Mouse (Mus musculus) kidney, embryonic 15.5 days (tissue): ENCODE measurements at regions not wholly inside any gene's neighbourhood (a gene's known extent, or its start where the extent isn't known, plus 50 kb on each side); places are given as distances from the start of the nearest gene placed in this dataset.

ENCODE experiments used
- ATAC-seq: fragments of 200-750 bp; cut with Nextera tagmentation; replicated peaks from 2 replicates; pipeline ENCODE4 v1.8.0; 2017; ENCODE audit warnings: moderate TSS enrichment; ENCODE audit not compliant: low FRiP score
- H3K27ac ChIP-seq: fragments of 300-500 bp; sonication (generic); 2 replicates; pipeline ENCODE4 v1.5.1; 2015; ENCODE audit warnings: mild to moderate bottlenecking, inconsistent platforms
- H3K27me3 ChIP-seq: fragments of 300-500 bp; sonication (generic); 2 replicates; pipeline ENCODE4 v1.6.1; 2015; ENCODE audit warnings: inconsistent platforms
- H3K36me3 ChIP-seq: fragments of 300-500 bp; sonication (generic); 2 replicates; pipeline ENCODE4 v1.6.1; 2015; ENCODE audit warnings: inconsistent platforms
- H3K4me1 ChIP-seq: fragments of 300-500 bp; sonication (generic); 2 replicates; pipeline ENCODE4 v1.6.1; 2015; ENCODE audit warnings: inconsistent platforms
- H3K4me2 ChIP-seq: fragments of 300-500 bp; sonication (generic); 2 replicates; pipeline ENCODE4 v1.6.1; 2015; ENCODE audit warnings: moderate library complexity, mild to moderate bottlenecking, inconsistent platforms
- H3K4me3 ChIP-seq: fragments of 300-500 bp; sonication (generic); replicated peaks from 2 replicates; pipeline ENCODE4 v1.5.1; 2015; ENCODE audit warnings: mild to moderate bottlenecking, inconsistent platforms
- H3K9ac ChIP-seq: fragments of 300-500 bp; sonication (generic); 2 replicates; pipeline ENCODE4 v1.6.1; 2015; ENCODE audit warnings: mild to moderate bottlenecking, inconsistent platforms
- H3K9me3 ChIP-seq: fragments of 300-500 bp; sonication (generic); replicated peaks from 2 replicates; pipeline ENCODE4 v1.6.1; 2016; ENCODE audit warnings: inconsistent platforms
- WGBS: fragments of 180-500 bp; shearing (Covaris S2); methylation state at CpG from one replicate; pipeline ENCODE4 v1.1.7; 2015; ENCODE audit warnings: mixed read lengths; 5-methylcytosine and 5-hydroxymethylcytosine counted together

- Histone ChIP-seq H3K36me3 (no peaks in the 10 kb centered on the region), H3K4me3 (no peak overlapping the region), H3K27me3 (0 out of 2 replicates have a peak, but pooled peaks cover 2% of the 10 kb centered on the region), H3K4me2 (no peak overlapping the region), H3K9ac (no peak overlapping the region), H3K4me1 (no peaks in the 10 kb centered on the region), H3K9me3 (no peaks in the 10 kb centered on the region), H3K27ac (no peak overlapping the region)
- no peak for ATAC-seq
- 80% methylated on average over 4 of the region's 4 CpGs for WGBS
Observed at GRCm38 (mm10) chr6:147794351-147794750, 252.7 kb upstream of the Far2 start.

- H3K4me3 ChIP-seq: no peak overlapping the region
- no peaks in the 10 kb centered on the region for H3K36me3 ChIP-seq
- no peak overlapping the region for H3K27ac ChIP-seq
- H3K4me2 ChIP-seq: no peak overlapping the region
- WGBS: 73% methylated on average over 9 of the region's 9 CpGs
- no peaks in the 10 kb centered on the region for H3K9me3 ChIP-seq
- no peaks in the 10 kb centered on the region for H3K4me1 ChIP-seq
- no peak overlapping the region for H3K9ac ChIP-seq
- ATAC-seq: no peak
- no peaks in the 10 kb centered on the region for H3K27me3 ChIP-seq
Observed at GRCm38 (mm10) chr6:147799009-147799727, 247.9 kb upstream of the Far2 start.

DNA sequence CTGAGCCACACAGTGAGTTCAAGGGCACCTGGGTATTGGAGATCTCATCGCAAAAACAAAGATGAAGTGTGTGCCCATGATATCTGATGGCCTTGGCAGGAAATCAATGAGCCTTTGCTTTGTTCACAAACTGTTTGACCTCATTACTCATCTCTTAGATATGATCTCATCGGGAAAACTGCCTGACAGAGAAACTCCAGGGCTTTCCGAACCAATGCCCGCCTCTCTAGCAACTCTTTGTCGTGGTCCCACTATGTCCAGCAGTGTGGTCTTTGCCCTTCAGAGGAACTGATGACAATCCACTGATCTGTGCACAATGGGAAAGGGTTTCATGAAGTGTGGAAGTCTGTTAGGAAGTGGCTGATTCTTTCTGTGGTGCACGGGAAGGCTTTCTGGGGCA lies 247.2 kb upstream of the Far2 start:
- no peak overlapping the region for H3K9ac ChIP-seq
- no peak overlapping the region for H3K4me3 ChIP-seq
- no peaks in the 10 kb centered on the region for H3K27me3 ChIP-seq
- H3K4me2 ChIP-seq: no peak overlapping the region
- no peak for ATAC-seq
- H3K4me1 ChIP-seq: no peaks in the 10 kb centered on the region
- WGBS: 81% methylated on average over 6 of the region's 6 CpGs
- H3K36me3 ChIP-seq: no peaks in the 10 kb centered on the region
- H3K27ac ChIP-seq: no peak overlapping the region
- no peaks in the 10 kb centered on the region for H3K9me3 ChIP-seq

DNA sequence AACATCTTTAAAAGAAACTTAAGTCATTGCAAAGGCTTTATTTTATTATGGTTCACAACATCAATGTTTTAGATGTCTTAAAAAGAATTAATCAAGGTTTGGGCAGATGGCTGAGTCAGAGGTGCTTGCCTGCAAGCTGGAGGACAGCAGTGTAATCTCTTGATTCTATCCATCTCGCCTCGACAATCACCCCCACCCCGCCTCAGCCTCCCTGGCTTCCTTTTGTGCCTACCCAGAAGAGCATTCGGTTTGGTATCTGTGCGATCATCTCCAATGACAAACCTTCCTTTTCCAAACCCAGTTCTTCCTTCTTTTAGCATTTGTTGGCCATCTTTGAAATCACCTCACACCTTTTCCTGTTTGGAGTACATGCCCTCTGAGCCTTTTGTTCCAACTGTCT lies 246.2 kb upstream of the Far2 start:
- no peak overlapping the region for H3K4me2 ChIP-seq
- H3K4me3 ChIP-seq: no peak overlapping the region
- WGBS: 87% methylated on average over 5 of the region's 5 CpGs
- H3K27ac ChIP-seq: no peak overlapping the region
- no peaks in the 10 kb centered on the region for H3K36me3 ChIP-seq
- no peak overlapping the region for H3K9ac ChIP-seq
- H3K9me3 ChIP-seq: no peaks in the 10 kb centered on the region
- no peak for ATAC-seq
- no peaks in the 10 kb centered on the region for H3K4me1 ChIP-seq
- no peaks in the 10 kb centered on the region for H3K27me3 ChIP-seq

GRCm38 (mm10) chr6:147803893-147804292 lies 243.2 kb upstream of the Far2 start:
- Histone ChIP-seq H3K4me1 (no peaks in the 10 kb centered on the region), H3K4me3 (no peak overlapping the region), H3K4me2 (no peak overlapping the region), H3K9ac (no peak overlapping the region), H3K27me3 (no peaks in the 10 kb centered on the region), H3K9me3 (no peaks in the 10 kb centered on the region), H3K36me3 (no peaks in the 10 kb centered on the region), H3K27ac (no peak overlapping the region)
- no peak for ATAC-seq
- WGBS: 87% methylated on average over 2 of the region's 2 CpGs

- H3K4me2 ChIP-seq: no peak overlapping the region
- 28% methylated on average over 1 of the region's 1 CpGs for WGBS
- no peak overlapping the region for H3K9ac ChIP-seq
- H3K4me1 ChIP-seq: no peaks in the 10 kb centered on the region
- H3K4me3 ChIP-seq: no peak overlapping the region
- peak; percentile 43; the same call in 1 of the 2 replicates for ATAC-seq
- H3K9me3 ChIP-seq: no peaks in the 10 kb centered on the region
- no peak overlapping the region for H3K27ac ChIP-seq
- no peaks in the 10 kb centered on the region for H3K27me3 ChIP-seq
- H3K36me3 ChIP-seq: no peaks in the 10 kb centered on the region
Observed at GRCm38 (mm10) chr6:147810710-147811109, 236.3 kb upstream of the Far2 start.

- Histone ChIP-seq H3K27ac (no peak overlapping the region), H3K4me1 (peaks cover 1% of the 10 kb centered on the region), H3K36me3 (no peaks in the 10 kb centered on the region), H3K9me3 (no peaks in the 10 kb centered on the region), H3K4me2 (no peak overlapping the region), H3K4me3 (no peak overlapping the region), H3K9ac (no peak overlapping the region), H3K27me3 (no peaks in the 10 kb centered on the region)
- no peak for ATAC-seq
- 30% methylated on average over 7 of the region's 7 CpGs for whole genome bisulfite sequencing
Observed at GRCm38 (mm10) chr6:147816861-147817260, 230.2 kb upstream of the Far2 start.

- H3K9ac ChIP-seq: no peak overlapping the region
- H3K36me3 ChIP-seq: no peaks in the 10 kb centered on the region
- H3K4me2 ChIP-seq: no peak overlapping the region
- no peaks in the 10 kb centered on the region for H3K27me3 ChIP-seq
- no peak for ATAC-seq
- H3K4me1 ChIP-seq: peaks cover 5% of the 10 kb centered on the region
- H3K9me3 ChIP-seq: no peaks in the 10 kb centered on the region
- H3K4me3 ChIP-seq: no peak overlapping the region
- no peak overlapping the region for H3K27ac ChIP-seq
Observed at GRCm38 (mm10) chr6:147817262-147817661, 229.8 kb upstream of the Far2 start.

DNA sequence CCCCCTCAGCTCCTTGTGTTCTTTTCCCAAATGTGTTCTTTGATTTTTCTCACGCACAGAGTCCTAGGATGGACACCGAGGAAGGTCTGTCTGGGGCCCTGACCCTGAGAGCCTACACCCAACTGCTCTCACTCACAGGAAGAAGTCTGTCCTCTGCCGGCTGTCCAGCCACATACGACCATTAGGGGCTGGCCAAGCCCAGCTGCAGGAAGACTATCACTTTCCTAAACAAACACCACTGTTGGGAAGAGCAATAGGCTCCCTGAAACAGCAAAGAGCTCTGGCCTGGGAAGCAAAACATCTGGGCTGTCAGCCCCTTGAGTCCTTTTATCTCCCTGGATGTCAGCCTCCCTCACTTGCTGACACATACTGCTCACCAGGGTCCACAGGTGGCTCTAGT lies 224.8 kb upstream of the Far2 start:
- Histone ChIP-seq H3K27ac (peak overlapping the region; percentile 45; the same call in 1 of the 2 replicates), H3K9me3 (no peaks in the 10 kb centered on the region), H3K4me3 (no peak overlapping the region), H3K36me3 (no peaks in the 10 kb centered on the region), H3K4me1 (peaks cover 14% of the 10 kb centered on the region), H3K27me3 (no peaks in the 10 kb centered on the region), H3K9ac (no peak overlapping the region), H3K4me2 (no peak overlapping the region)
- WGBS: 8% methylated on average over 4 of the region's 4 CpGs
- ATAC-seq: peak; percentile 91

DNA sequence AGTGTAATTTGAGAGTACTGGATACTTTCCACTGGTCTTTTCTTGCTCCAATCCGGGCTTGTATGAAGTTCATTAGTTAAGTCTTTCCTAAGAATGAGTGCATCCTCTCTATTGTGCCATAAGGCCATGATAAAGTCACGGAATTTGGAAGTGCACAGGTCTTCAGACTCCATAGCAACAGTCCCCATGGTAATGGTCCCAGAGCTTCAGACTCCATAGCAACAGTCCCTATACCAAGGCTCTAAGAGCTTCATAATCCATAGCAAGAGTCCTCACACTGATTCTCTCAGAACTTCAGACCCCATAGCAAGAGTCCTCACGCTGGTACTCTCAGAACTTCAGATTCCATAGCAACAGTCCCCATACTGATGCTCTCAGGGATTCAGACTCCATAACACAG lies 214.5 kb upstream of the Far2 start:
- H3K4me3 ChIP-seq: no peak overlapping the region
- H3K4me1 ChIP-seq: no peaks in the 10 kb centered on the region
- ATAC-seq: no peak
- H3K4me2 ChIP-seq: no peak overlapping the region
- H3K27ac ChIP-seq: no peak overlapping the region
- no peaks in the 10 kb centered on the region for H3K27me3 ChIP-seq
- H3K9me3 ChIP-seq: no peaks in the 10 kb centered on the region
- no peak overlapping the region for H3K9ac ChIP-seq
- H3K36me3 ChIP-seq: no peaks in the 10 kb centered on the region
- 70% methylated on average over 3 of the region's 3 CpGs for WGBS

- no peak overlapping the region for H3K27ac ChIP-seq
- H3K9ac ChIP-seq: no peak overlapping the region
- no peaks in the 10 kb centered on the region for H3K27me3 ChIP-seq
- no peaks in the 10 kb centered on the region for H3K36me3 ChIP-seq
- H3K4me3 ChIP-seq: no peak overlapping the region
- no peaks in the 10 kb centered on the region for H3K9me3 ChIP-seq
- no peak for ATAC-seq
- H3K4me2 ChIP-seq: no peak overlapping the region
- 76% methylated on average over 3 of the region's 3 CpGs for WGBS
- H3K4me1 ChIP-seq: no peaks in the 10 kb centered on the region
Observed at GRCm38 (mm10) chr6:147833501-147833900, 213.6 kb upstream of the Far2 start.

- H3K9ac ChIP-seq: no peak overlapping the region
- ATAC-seq: no peak
- H3K4me2 ChIP-seq: no peak overlapping the region
- no peaks in the 10 kb centered on the region for H3K36me3 ChIP-seq
- no peaks in the 10 kb centered on the region for H3K27me3 ChIP-seq
- 78% methylated on average over 5 of the region's 5 CpGs for WGBS
- H3K4me3 ChIP-seq: no peak overlapping the region
- H3K4me1 ChIP-seq: no peaks in the 10 kb centered on the region
- no peaks in the 10 kb centered on the region for H3K9me3 ChIP-seq
- no peak overlapping the region for H3K27ac ChIP-seq
Observed at GRCm38 (mm10) chr6:147838846-147839245, 208.2 kb upstream of the Far2 start.

- 98% methylated on average over 2 of the region's 2 CpGs for WGBS
- no peak for ATAC-seq
- no peak overlapping the region for H3K27ac ChIP-seq
Observed at GRCm38 (mm10) chr6:147849988-147850387, 197.1 kb upstream of the Far2 start.

More at GRCm38 (mm10) chr6:147849988-147850387, 197.1 kb upstream of the Far2 start:
- no peaks in the 10 kb centered on the region for H3K36me3 ChIP-seq
- H3K4me3 ChIP-seq: no peak overlapping the region
- H3K27me3 ChIP-seq: no peaks in the 10 kb centered on the region
- H3K4me1 ChIP-seq: no peaks in the 10 kb centered on the region
- H3K9ac ChIP-seq: no peak overlapping the region
- H3K4me2 ChIP-seq: no peak overlapping the region
- H3K9me3 ChIP-seq: no peaks in the 10 kb centered on the region
